Mouse (Mus musculus): ENCODE measurements at regions not wholly inside any gene's neighbourhood (a gene's known extent, or its start where the extent isn't known, plus 50 kb on each side); places are given as distances from the start of the nearest gene placed in this dataset.

DNA sequence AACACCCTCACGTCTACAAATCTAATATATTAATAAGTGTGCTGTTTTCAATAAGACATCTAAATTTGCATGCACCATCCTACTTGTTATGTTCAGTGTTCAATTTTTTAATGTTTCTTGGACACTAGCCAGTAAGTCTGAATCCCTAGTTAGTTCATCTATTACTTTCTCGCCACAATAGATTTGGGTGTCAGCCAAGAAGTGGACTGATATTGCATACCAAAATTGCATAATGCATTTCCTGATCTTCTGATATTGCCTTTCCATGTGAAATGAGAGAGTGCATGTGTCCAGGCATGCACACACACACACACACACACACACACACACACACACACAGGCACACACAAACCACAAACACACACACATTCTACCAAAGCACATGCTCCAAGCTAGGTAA, 874.9 kb downstream of the 5730522E02Rik start:
- no peak for DNase-seq

DNA sequence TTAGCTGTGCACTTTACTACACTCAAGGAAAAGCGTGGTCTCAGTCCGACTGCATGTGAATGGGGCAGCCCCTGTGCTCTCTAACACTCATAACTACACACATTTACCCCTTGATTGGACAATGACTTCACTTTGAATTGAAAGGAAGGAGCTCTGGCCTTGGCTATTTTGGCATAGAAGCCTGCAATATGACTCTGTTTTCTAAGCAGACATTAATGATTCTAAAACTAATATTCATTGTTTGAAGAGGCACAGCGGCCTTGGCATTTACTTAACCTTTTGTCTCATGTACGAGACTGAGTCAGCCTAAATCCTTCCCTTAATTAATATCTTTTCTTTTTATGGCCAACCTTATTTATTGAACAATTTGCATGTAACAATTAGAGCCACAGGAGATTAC, 879.9 kb downstream of the 5730522E02Rik start:
- DNase-seq: peak; percentile 35

DNA sequence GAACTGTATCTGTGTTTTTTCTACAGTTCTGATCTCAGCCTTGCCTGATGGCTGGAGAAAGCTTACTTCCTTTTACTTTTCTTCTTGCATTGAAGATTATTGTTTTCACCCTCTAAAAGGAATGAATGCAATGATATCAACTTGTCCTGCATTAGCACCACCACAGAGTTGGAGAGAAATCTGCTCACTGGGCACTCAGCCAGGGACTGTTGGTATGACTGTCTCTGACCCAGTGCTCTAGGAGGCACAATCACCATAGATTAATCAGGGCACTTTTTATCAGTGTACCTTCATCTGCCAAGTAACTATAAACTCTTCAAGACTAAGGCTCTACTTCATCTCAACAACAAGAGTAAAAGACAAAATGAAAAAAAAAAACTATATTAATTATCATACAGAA, 888.1 kb downstream of the 5730522E02Rik start:
- DNase-seq: peak; percentile 38

DNA sequence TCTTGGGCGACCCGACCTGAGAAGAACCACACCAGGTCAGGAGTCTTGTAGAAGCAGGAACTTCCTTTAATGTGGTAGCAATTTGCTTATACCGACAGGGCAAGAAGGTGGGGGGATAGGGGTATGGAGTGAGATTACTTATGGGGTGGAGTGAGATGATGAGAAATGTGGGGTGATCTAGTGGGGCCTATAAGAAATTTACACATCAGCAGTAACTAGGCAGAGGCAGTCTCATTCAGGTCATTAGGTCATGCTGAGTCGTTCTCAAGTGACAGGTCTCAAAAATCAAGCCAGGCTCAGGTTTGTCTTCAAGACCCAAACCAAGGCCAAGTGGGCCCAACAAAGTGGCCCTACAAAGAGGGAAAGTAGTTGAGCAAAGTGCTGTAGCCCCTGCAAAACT, 889.1 kb downstream of the 5730522E02Rik start:
- no peak for DNase-seq

DNA sequence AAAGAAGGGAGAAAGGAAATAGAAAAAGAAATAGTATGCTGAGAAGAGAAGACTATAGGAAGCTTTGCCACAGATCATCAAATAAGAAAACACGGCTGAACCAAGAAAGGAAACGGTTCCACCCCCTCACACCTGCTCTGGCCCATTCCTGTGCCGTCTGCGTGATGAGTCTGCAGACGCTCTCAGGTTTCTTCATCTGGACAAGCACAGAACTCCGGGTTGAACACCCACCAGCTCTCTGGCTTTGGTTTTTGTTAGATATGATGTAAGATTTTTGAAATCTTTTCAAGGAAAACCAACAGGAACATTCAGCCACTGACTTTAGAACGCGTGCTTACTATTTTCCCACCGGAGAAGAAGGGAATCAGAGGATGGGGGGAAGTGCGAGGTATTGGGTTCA, 895.9 kb downstream of the 5730522E02Rik start:
- no peak for DNase-seq

DNA sequence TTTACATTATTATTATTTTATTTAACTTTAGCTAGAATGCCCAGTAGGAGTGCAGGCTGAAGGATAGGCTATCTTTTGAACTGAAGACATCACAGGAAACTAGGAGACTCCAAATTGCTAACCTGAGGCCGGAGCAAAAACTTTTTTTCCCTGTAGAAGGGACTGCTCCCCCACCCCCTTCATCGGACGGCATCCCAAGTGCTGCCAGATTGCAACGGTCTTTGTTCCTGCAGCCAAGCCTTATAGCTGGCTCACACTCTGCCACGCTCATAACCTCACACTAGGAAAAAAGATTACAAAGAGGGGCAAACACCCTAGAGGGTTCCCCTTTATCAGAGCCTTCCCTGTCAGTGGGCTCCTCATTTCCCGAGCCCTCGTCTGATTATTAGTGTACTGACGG, 896.7 kb downstream of the 5730522E02Rik start:
- DNase-seq: no peak

DNA sequence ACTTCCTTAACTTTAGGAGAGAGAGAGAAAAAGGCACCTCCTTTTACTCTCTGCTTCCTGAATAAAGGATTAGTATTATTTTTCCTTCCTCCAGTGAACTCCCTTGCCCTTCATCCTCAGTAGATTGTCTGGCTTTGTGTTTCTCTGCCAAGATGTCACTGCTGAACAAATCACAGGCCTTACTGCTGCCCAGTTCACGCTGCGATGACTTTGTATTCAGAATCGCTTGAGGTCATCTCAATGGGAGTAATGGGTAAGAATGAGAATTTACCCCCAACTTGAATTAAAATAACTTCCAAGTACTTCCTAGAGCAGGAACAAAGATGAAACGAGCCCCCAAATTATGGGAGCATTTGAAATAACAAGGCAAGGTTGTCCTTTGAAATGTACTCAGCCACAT, 897.3 kb downstream of the 5730522E02Rik start:
- DNase-seq: no peak

DNA sequence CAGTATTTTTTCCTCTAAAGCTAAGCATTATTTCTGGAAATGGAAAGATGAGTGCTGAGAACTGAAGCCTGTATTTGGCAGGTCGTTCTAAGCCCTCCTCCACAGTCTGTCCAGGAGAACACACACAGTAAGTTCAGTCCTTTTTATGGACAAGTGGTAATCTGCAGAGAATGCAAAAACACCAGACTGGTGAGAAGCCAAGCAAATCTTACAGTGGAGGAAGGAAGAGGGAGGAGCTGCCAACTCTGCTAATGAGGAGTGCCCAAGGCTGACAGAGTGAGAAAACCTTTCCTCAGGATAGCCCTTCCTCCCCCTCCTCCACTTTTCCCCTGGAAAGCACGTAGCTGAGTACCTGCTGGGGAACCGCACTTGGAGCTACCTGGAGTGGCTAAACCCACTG, 899.8 kb downstream of the 5730522E02Rik start:
- DNase-seq: no peak

DNA sequence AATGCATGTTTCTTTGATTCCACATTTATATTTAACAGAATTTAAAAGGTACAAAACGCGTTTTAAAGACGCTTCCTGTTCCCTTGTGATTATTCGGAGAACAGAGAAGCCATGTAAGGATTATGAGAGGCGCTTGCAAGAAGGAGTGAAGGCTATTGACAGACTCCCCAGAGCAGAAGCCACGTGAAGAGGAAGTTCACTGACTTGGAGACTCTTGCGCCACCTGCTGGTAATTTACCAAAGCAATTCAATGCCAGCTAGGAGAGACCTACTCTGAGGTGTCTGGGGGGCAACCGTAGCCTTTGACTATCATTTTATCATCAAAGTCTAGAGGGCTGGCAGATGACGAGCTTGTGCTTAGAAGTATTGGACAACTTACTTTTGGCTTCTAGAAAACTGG, 909.4 kb downstream of the 5730522E02Rik start:
- DNase-seq: peak; percentile 83

DNA sequence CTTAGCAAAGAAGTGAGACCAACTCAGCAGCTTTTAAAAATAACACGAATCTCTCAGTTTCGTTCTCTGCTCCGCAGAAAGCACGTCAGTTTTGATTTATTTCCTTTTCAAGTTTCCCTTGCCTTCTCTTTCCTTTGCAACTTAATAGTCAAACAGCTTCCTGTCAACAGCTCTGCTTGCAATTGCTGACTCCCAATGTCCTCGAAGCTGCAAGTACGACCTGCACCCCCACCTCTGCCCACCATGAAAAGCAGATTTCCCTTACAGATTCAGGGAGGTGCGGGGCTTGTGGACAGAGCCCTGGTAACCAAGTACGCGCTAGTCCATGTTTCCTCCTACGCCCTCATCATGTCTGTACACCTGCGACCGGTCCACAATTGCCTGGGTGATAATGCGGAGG, 922.2 kb downstream of the 5730522E02Rik start:
- DNase-seq: no peak

DNA sequence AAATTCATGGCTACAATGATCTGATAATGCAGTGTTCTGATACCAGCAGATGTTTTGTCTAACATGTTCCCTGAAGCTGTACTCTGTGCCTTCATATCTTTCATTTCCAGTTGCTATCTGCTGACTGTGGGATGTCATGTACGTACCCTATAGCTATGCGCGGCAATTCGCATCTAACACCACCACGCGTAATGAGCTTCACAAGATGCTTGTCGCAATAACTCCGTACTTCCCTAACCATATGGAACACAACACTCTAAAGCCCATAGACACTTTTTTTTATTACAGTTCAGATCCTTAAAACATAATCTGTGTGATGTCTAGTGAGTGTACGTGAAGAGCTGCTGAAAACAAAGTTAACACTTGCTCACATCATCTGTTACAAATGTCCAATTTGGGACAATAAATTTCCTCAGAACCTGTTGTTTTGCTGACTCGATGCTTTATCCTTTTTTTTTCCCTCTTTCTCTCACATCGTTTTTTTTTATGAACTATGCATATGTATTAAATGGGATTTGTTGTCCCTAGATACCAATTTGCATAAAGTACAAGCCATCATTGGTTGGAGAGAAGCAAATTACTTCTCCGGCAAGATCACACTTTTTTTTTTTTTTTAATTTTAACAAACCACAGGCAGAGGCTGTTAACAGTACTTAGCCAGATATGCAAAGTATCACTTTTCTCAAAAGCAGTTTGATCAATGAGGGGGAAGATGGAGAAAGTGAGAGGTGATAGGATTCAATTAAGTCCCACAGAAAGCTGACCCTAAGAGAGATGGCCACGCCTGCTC, 922.9 kb downstream of the 5730522E02Rik start:
- no peak for DNase-seq

DNA sequence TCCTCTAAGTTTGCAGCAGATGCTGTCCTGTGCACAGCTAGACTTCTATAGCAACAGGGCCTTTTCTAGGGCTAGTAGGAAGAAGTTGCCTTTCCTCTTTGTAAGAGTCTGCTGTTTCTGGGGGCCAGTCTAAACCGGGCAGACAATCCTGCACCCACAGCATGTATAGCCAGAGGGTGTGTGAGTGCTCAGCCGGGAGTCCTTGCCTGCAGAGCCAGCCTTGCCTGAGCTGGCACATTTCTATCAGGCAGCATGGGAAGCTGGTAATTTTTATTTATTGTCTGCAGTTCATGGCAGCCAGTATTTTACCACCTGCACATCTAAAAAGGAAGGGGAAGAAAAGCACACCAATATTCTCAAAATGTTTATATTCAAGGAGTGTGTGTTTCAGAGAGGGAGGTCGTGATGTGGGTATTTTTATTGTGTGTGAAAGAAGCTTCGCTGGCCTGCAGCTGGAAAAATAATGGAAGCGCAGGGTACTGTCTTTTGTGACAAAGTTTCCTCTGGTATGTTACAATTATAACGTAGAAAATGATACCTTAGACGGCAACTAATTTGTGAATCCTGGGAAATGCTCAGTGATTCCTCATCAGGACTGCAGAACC, 940.5 kb downstream of the 5730522E02Rik start:
- no peak for DNase-seq

DNA sequence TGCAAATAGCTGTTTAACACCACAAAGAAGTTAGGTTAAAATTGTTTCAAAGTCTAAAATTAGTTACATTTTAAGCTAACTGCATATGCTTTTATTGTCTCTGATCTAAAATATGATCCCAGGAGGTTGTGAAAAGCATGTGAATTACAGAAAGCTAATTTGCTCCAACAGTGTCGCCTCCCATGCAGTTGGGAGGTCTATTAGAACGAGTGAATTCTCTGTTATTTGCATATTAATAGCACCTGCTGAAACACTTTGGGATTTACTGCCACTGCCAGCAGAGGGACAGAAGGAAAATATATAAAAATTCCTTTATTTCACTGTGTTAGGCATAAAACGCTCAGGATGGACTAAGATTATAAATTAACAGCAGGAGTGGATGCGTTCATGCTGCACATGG, 947.7 kb downstream of the 5730522E02Rik start:
- DNase-seq: no peak

DNA sequence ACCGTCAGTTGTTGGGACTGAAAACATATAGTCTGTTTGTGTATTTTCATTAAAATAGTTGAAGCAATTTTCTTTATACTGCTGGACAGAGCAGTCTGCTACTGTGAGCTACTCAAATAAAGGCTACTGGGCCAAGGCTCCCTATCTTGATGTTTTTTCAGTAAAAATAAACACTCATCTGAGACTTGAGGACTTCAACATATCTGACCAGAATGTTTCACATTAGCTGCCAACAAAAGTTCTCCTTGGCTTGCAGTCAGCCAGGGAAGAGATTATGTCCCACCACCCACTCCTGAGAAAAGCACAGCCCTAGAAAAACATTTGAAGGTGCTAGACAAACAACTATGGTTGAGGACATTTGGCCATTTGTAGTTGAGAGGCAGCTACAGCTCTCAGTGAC, 950.9 kb downstream of the 5730522E02Rik start:
- no peak for DNase-seq

DNA sequence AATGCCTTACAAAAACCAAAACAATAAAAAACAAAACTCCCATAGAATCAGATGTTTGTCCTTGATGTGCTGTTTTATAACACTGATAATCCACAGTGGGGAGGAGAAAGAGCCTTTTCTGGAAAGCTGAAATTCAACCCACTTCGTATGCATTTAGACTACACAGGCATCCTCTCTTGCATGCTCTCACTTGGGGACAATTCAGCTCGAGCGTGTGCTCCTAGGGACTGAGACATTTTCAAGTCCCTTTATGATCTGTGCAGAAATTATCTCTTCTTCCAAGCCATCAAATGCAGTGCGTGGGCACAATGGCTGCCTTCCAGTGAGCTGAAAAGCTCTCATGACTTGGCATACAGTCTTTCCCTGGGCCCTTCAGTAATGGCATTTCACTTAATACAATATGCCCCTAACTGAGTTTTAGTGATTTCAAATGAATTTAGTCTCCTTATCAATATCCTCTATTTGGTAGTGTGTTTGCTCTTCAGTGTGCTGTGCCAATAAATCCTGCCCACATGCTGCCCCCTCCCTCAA, 977.1 kb downstream of the 5730522E02Rik start:
- DNase-seq: no peak
